Mouse (Mus musculus): ENCODE data around the gene Gm8764.
"Not testable (repeated sequence)": the region's sequence is repeated elsewhere in the genome, so short reads cannot be mapped to it uniquely, and the experiment has no call there.

DNA sequence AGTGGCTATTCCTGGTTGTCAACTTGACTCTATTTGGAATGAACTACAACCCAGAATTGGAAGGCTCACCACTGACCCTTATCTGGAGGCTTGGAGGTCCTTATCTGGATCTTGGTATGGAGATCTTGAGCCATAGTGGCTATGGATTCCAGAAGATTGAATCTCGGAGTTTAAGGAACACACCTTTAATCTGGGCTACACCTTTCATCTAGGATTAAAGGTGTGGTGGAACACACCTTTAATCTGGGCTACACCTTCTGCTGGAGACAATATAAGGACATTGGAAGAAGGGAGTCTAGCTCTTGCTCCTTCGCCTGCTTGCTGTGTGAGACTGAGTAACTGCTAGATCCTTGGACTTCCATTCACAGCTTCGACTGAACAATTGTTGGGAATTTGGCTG is 16.9 kb downstream of the Gm8764 start, which contains the start of gene Gm21312:
- TF ChIP-seq EP300, CTCF (IDR thresholded peaks at IDR 0.05; ENCODE audit: low read depth): not testable (repeated sequence)
